Mouse (Mus musculus): ENCODE data around the gene Dclk2. TPM values are rescaled to one million over a fixed set of nuclear protein-coding genes. Genes with fewer than 3 reads are reported as not detected.
A peak's percentile ranks its signal among the peaks of the same experiment; 100 is the strongest.

The Dclk2 gene
- polyA plus RNA-seq, 1 experiment from 2014 or later, result 4.2 TPM

GRCm38 (mm10) chr3:86898366-86898765 is 22.3 kb downstream of the Dclk2 start:
- no peak overlapping the region for H3K9ac ChIP-seq (ENCODE audit: low read depth, low read length)
- H3K4me1 ChIP-seq (ENCODE audit: control insufficient read depth, insufficient read depth, low read length), result 0 out of 2 replicates have a peak, but pooled peaks cover 4% of the 10 kb centered on the region
- no peak overlapping the region for H3K4me3 ChIP-seq (ENCODE audit: low read length)
- H3K9me3 ChIP-seq (ENCODE audit: control insufficient read depth, low read length), result no peaks in the 10 kb centered on the region
- no peaks in the 10 kb centered on the region for H3K27me3 ChIP-seq (replicated peaks; ENCODE audit: control insufficient read depth, insufficient read depth, low read length)
- H3K36me3 ChIP-seq (ENCODE audit: control insufficient read depth, insufficient read depth, low read length), result no peaks in the 10 kb centered on the region
- no peak overlapping the region for H3K27ac ChIP-seq (ENCODE audit: low read length)
- WGBS, result 91% methylated on average over 5 of the region's 5 CpGs
- H3K4me2 ChIP-seq (ENCODE audit: low read depth, low read length), result no peak overlapping the region
- ATAC-seq, result no peak

- 0 out of 2 replicates have a peak, but pooled peaks cover 4% of the 10 kb centered on the region for H3K4me1 ChIP-seq (ENCODE audit: control insufficient read depth, insufficient read depth, low read length)
- no peak for ATAC-seq
- H3K36me3 ChIP-seq (ENCODE audit: control insufficient read depth, insufficient read depth, low read length), result no peaks in the 10 kb centered on the region
- peak overlapping the region; percentile 17; the same call in 1 of the 2 replicates for H3K27ac ChIP-seq (ENCODE audit: low read length)
- H3K9ac ChIP-seq (ENCODE audit: low read depth, low read length), result no peak overlapping the region
- 67% methylated on average over 8 of the region's 8 CpGs for WGBS
- H3K4me2 ChIP-seq (ENCODE audit: low read depth, low read length), result no peak overlapping the region
- no peaks in the 10 kb centered on the region for H3K9me3 ChIP-seq (ENCODE audit: control insufficient read depth, low read length)
- H3K4me3 ChIP-seq (ENCODE audit: low read length), result no peak overlapping the region
- H3K27me3 ChIP-seq (replicated peaks; ENCODE audit: control insufficient read depth, insufficient read depth, low read length), result no peaks in the 10 kb centered on the region
These were observed 23.1 kb downstream of the Dclk2 start for GRCm38 (mm10) chr3:86897551-86897950.

GRCm38 (mm10) chr3:86897066-86897465 is 23.6 kb downstream of the Dclk2 start:
- Histone ChIP-seq H3K27me3 (replicated peaks; ENCODE audit: control insufficient read depth, insufficient read depth, low read length) (no peaks in the 10 kb centered on the region), H3K9me3 (ENCODE audit: control insufficient read depth, low read length) (no peaks in the 10 kb centered on the region), H3K4me2 (ENCODE audit: low read depth, low read length) (no peak overlapping the region), H3K4me3 (ENCODE audit: low read length) (no peak overlapping the region), H3K27ac (ENCODE audit: low read length) (no peak overlapping the region), H3K9ac (ENCODE audit: low read depth, low read length) (no peak overlapping the region), H3K36me3 (ENCODE audit: control insufficient read depth, insufficient read depth, low read length) (no peaks in the 10 kb centered on the region), H3K4me1 (ENCODE audit: control insufficient read depth, insufficient read depth, low read length) (0 out of 2 replicates have a peak, but pooled peaks cover 4% of the 10 kb centered on the region)
- WGBS, result 69% methylated on average over 9 of the region's 9 CpGs
- no peak for ATAC-seq

GRCm38 (mm10) chr3:86894491-86894890 is 26.2 kb downstream of the Dclk2 start:
- Histone ChIP-seq H3K27ac (ENCODE audit: low read length) (no peak overlapping the region), H3K36me3 (ENCODE audit: control insufficient read depth, insufficient read depth, low read length) (no peaks in the 10 kb centered on the region), H3K4me3 (ENCODE audit: low read length) (no peak overlapping the region), H3K9me3 (ENCODE audit: control insufficient read depth, low read length) (no peaks in the 10 kb centered on the region), H3K4me1 (ENCODE audit: control insufficient read depth, insufficient read depth, low read length) (peaks cover 8% of the 10 kb centered on the region; the same call in 1 of the 2 replicates), H3K9ac (ENCODE audit: low read depth, low read length) (no peak overlapping the region), H3K4me2 (ENCODE audit: low read depth, low read length) (no peak overlapping the region), H3K27me3 (replicated peaks; ENCODE audit: control insufficient read depth, insufficient read depth, low read length) (no peaks in the 10 kb centered on the region)
- WGBS, result 83% methylated on average over 2 of the region's 2 CpGs
- no peak for ATAC-seq

GRCm38 (mm10) chr3:86887512-86887911 is 33.1 kb downstream of the Dclk2 start:
- no peak overlapping the region for H3K4me3 ChIP-seq (ENCODE audit: low read length)
- H3K9me3 ChIP-seq (ENCODE audit: control insufficient read depth, low read length), result no peaks in the 10 kb centered on the region
- no peak overlapping the region for H3K9ac ChIP-seq (ENCODE audit: low read depth, low read length)
- H3K27ac ChIP-seq (ENCODE audit: low read length), result no peak overlapping the region
- H3K4me2 ChIP-seq (ENCODE audit: low read depth, low read length), result no peak overlapping the region
- no peaks in the 10 kb centered on the region for H3K36me3 ChIP-seq (ENCODE audit: control insufficient read depth, insufficient read depth, low read length)
- H3K4me1 ChIP-seq (ENCODE audit: control insufficient read depth, insufficient read depth, low read length), result peaks cover 4% of the 10 kb centered on the region; the same call in 1 of the 2 replicates
- no peak for ATAC-seq
- H3K27me3 ChIP-seq (replicated peaks; ENCODE audit: control insufficient read depth, insufficient read depth, low read length), result no peaks in the 10 kb centered on the region

GRCm38 (mm10) chr3:86885180-86885579 is 35.5 kb downstream of the Dclk2 start:
- 95% methylated on average over 5 of the region's 5 CpGs for WGBS
- ATAC-seq, result no peak
- 0 out of 2 replicates have a peak, but pooled peaks cover 4% of the 10 kb centered on the region for H3K4me1 ChIP-seq (ENCODE audit: control insufficient read depth, insufficient read depth, low read length)
- H3K9ac ChIP-seq (ENCODE audit: low read depth, low read length), result no peak overlapping the region
- no peaks in the 10 kb centered on the region for H3K27me3 ChIP-seq (replicated peaks; ENCODE audit: control insufficient read depth, insufficient read depth, low read length)
- no peak overlapping the region for H3K4me3 ChIP-seq (ENCODE audit: low read length)
- no peaks in the 10 kb centered on the region for H3K36me3 ChIP-seq (ENCODE audit: control insufficient read depth, insufficient read depth, low read length)
- H3K27ac ChIP-seq (ENCODE audit: low read length), result no peak overlapping the region
- no peak overlapping the region for H3K4me2 ChIP-seq (ENCODE audit: low read depth, low read length)
- H3K9me3 ChIP-seq (ENCODE audit: control insufficient read depth, low read length), result no peaks in the 10 kb centered on the region

- no peak for ATAC-seq
- Histone ChIP-seq H3K27ac (ENCODE audit: low read length) (no peak overlapping the region), H3K4me1 (ENCODE audit: control insufficient read depth, insufficient read depth, low read length) (no peaks in the 10 kb centered on the region), H3K4me2 (ENCODE audit: low read depth, low read length) (no peak overlapping the region), H3K9ac (ENCODE audit: low read depth, low read length) (no peak overlapping the region), H3K36me3 (ENCODE audit: control insufficient read depth, insufficient read depth, low read length) (no peaks in the 10 kb centered on the region), H3K4me3 (ENCODE audit: low read length) (no peak overlapping the region), H3K9me3 (ENCODE audit: control insufficient read depth, low read length) (no peaks in the 10 kb centered on the region), H3K27me3 (replicated peaks; ENCODE audit: control insufficient read depth, insufficient read depth, low read length) (no peaks in the 10 kb centered on the region)
- WGBS, result 92% methylated on average over 2 of the region's 2 CpGs
These were observed 36.2 kb downstream of the Dclk2 start for GRCm38 (mm10) chr3:86884481-86884880.

GRCm38 (mm10) chr3:86883985-86884384 is 36.7 kb downstream of the Dclk2 start:
- H3K4me2 ChIP-seq (ENCODE audit: low read depth, low read length), result no peak overlapping the region
- ATAC-seq, result no peak
- 82% methylated on average over 6 of the region's 6 CpGs for WGBS

GRCm38 (mm10) chr3:86875912-86876311 is 44.7 kb downstream of the Dclk2 start:
- Histone ChIP-seq H3K27ac (ENCODE audit: low read length) (no peak overlapping the region), H3K9ac (ENCODE audit: low read depth, low read length) (no peak overlapping the region), H3K36me3 (ENCODE audit: control insufficient read depth, insufficient read depth, low read length) (no peaks in the 10 kb centered on the region), H3K27me3 (replicated peaks; ENCODE audit: control insufficient read depth, insufficient read depth, low read length) (no peaks in the 10 kb centered on the region), H3K4me2 (ENCODE audit: low read depth, low read length) (no peak overlapping the region), H3K4me3 (ENCODE audit: low read length) (no peak overlapping the region), H3K4me1 (ENCODE audit: control insufficient read depth, insufficient read depth, low read length) (no peaks in the 10 kb centered on the region), H3K9me3 (ENCODE audit: control insufficient read depth, low read length) (no peaks in the 10 kb centered on the region)
- 78% methylated on average over 5 of the region's 5 CpGs for WGBS
- ATAC-seq, result no peak

More at GRCm38 (mm10) chr3:86883985-86884384, 36.7 kb downstream of the Dclk2 start:
- Histone ChIP-seq H3K4me1 (ENCODE audit: control insufficient read depth, insufficient read depth, low read length) (no peaks in the 10 kb centered on the region), H3K9ac (ENCODE audit: low read depth, low read length) (no peak overlapping the region), H3K27me3 (replicated peaks; ENCODE audit: control insufficient read depth, insufficient read depth, low read length) (no peaks in the 10 kb centered on the region), H3K36me3 (ENCODE audit: control insufficient read depth, insufficient read depth, low read length) (no peaks in the 10 kb centered on the region), H3K27ac (ENCODE audit: low read length) (no peak overlapping the region), H3K4me3 (ENCODE audit: low read length) (no peak overlapping the region), H3K9me3 (ENCODE audit: control insufficient read depth, low read length) (no peaks in the 10 kb centered on the region)

GRCm38 (mm10) chr3:86873092-86873600 is 47.5 kb downstream of the Dclk2 start:
- no peak overlapping the region for H3K9ac ChIP-seq (ENCODE audit: low read depth, low read length)
- H3K4me2 ChIP-seq (ENCODE audit: low read depth, low read length), result no peak overlapping the region
- no peak for ATAC-seq
- no peak overlapping the region for H3K27ac ChIP-seq (ENCODE audit: low read length)
- H3K9me3 ChIP-seq (ENCODE audit: control insufficient read depth, low read length), result no peaks in the 10 kb centered on the region
- H3K4me3 ChIP-seq (ENCODE audit: low read length), result no peak overlapping the region
- H3K36me3 ChIP-seq (ENCODE audit: control insufficient read depth, insufficient read depth, low read length), result no peaks in the 10 kb centered on the region
- no peaks in the 10 kb centered on the region; the same call in 1 of the 2 replicates for H3K4me1 ChIP-seq (ENCODE audit: control insufficient read depth, insufficient read depth, low read length)
- no peaks in the 10 kb centered on the region for H3K27me3 ChIP-seq (replicated peaks; ENCODE audit: control insufficient read depth, insufficient read depth, low read length)
- WGBS, result 82% methylated on average over 6 of the region's 6 CpGs
